Comparison of ENCODE assay signal across 12 mouse cellular contexts in the genomic region with DNA sequence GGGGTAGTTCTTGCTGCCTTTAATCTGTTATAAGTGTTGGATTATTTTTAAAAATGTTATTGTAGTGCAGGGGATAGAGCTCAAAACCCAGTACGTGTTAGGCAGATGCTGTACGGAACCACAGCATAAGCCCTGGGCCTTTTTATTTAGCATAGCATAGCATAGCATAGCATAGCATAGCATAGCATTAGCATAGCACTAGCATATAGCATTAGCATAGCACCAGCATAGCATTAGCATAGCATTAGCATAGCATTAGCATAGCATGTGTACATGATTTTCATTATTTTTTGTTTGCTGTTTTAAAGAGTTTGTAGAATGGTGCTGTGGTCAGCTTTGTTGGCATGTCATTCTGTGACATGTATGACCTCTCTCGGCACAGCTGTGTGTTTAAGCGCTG.
"Had no signal": no experiment of that assay in that cellular context is flagged by ENCODE, and none has a peak within 500 bp of the region (broad histone marks: within the 10 kb centered on the region; RNA-seq: fewer than 3 reads in every experiment).

No protein-coding gene starts in this region.

- H3K27me3 ChIP-seq: limb, embryonic 12.5 days; liver, embryonic 13.5 days; neural tube, embryonic 12.5 days had no signal

- H3K4me3 ChIP-seq: layer of hippocampus, adult 2 months; limb, embryonic 12.5 days; liver, embryonic 13.5 days; neural tube, embryonic 12.5 days had no signal

- H3K4me2 ChIP-seq: limb, embryonic 12.5 days; liver, embryonic 13.5 days; neural tube, embryonic 12.5 days had no signal

- ATAC-seq: lung, postnatal 0 days had no signal

- H3K4me1 ChIP-seq: limb, embryonic 12.5 days; neural tube, embryonic 12.5 days had no signal

- DNase-seq: kidney, adult 18-20 months; kidney, postnatal 10 days; kidney, postnatal 4 days; liver, embryonic 13.5 days; lung, adult 2 months; lung, postnatal 36 days; thymus, postnatal 4 days had no signal

- H3K9ac ChIP-seq: limb, embryonic 12.5 days; liver, embryonic 13.5 days; neural tube, embryonic 12.5 days had no signal

- H3K9me3 ChIP-seq: limb, embryonic 12.5 days; liver, embryonic 13.5 days; neural tube, embryonic 12.5 days had no signal

- H3K27ac ChIP-seq: layer of hippocampus, adult 2 months; limb, embryonic 12.5 days; liver, embryonic 13.5 days; neural tube, embryonic 12.5 days; stomach, postnatal 0 days had no signal
